Mouse (Mus musculus) heart, embryonic 12.5 days (tissue): ENCODE measurements around the gene Casz1. TPM values are rescaled to one million over a fixed set of nuclear protein-coding genes. Genes with fewer than 3 reads are reported as not detected.

Source experiments
- ATAC-seq: fragments of 200-750 bp; cut with Nextera tagmentation; 2 replicates; pipeline ENCODE4 v1.8.0; 2017; ENCODE audit warnings: moderate TSS enrichment, moderate library complexity; ENCODE audit not compliant: insufficient number of reproducible peaks, low FRiP score
- H3K27ac ChIP-seq: fragments of 300-500 bp; sonication (generic); 2 replicates; pipeline ENCODE4 v1.5.1; 2016; ENCODE audit warnings: mild to moderate bottlenecking, moderate library complexity; ENCODE audit not compliant: poor library complexity, severe bottlenecking
- H3K27me3 ChIP-seq: fragments of 300-500 bp; sonication (generic); replicated peaks from 2 replicates; pipeline ENCODE4 v1.6.1; 2016; ENCODE audit warnings: mild to moderate bottlenecking, moderate library complexity
- H3K36me3 ChIP-seq: fragments of 300-500 bp; sonication (generic); 2 replicates; pipeline ENCODE4 v1.6.1; 2016; ENCODE audit warnings: mild to moderate bottlenecking, moderate library complexity
- H3K4me1 ChIP-seq: fragments of 300-500 bp; sonication (generic); replicated peaks from 2 replicates; pipeline ENCODE4 v1.6.1; 2016; ENCODE audit warnings: mild to moderate bottlenecking
- H3K4me2 ChIP-seq: fragments of 300-500 bp; sonication (generic); 2 replicates; pipeline ENCODE4 v1.6.1; 2016; ENCODE audit warnings: mild to moderate bottlenecking, moderate library complexity
- H3K4me3 ChIP-seq: fragments of 300-500 bp; sonication (generic); 2 replicates; pipeline ENCODE4 v1.5.1; 2016; ENCODE audit warnings: mild to moderate bottlenecking
- H3K9ac ChIP-seq: fragments of 300-500 bp; sonication (generic); 2 replicates; pipeline ENCODE4 v1.6.1; 2016; ENCODE audit warnings: mild to moderate bottlenecking, moderate library complexity
- H3K9me3 ChIP-seq: fragments of 300-500 bp; sonication (generic); replicated peaks from 2 replicates; pipeline ENCODE4 v1.6.1; 2016; ENCODE audit warnings: mild to moderate bottlenecking, moderate library complexity
- WGBS: fragments of 180-500 bp; shearing (Covaris S2); methylation state at CpG from one replicate; pipeline ENCODE4 v1.1.7; 2016; 5-methylcytosine and 5-hydroxymethylcytosine counted together
- polyA plus RNA-seq: library from polyadenylated mRNA; unstranded; fragments of >200 nt; fragmentation: Nextera tagmentation; extraction: Ambion mirVana; gene quantifications from 2 replicates; pipeline ENCODE4 v1.2.1, GENCODE M21; 2016

Casz1 gene
- polyA plus RNA-seq, 1 experiment from 2014 or later, result 23.6 TPM

- Histone ChIP-seq H3K27me3 (no peaks in the 10 kb centered on the region), H3K36me3 (no peaks in the 10 kb centered on the region), H3K9me3 (no peaks in the 10 kb centered on the region), H3K4me2 (no peak overlapping the region), H3K4me1 (peaks cover 45% of the 10 kb centered on the region), H3K9ac (no peak overlapping the region), H3K27ac (no peak overlapping the region), H3K4me3 (no peak overlapping the region)
- no peak for ATAC-seq
- WGBS, result 31% methylated on average over 2 of the region's 2 CpGs
Observed at GRCm38 (mm10) chr4:148990038-148990437, 185.8 kb downstream of the Casz1 start.

- ATAC-seq, result no peak
- no peaks in the 10 kb centered on the region for H3K9me3 ChIP-seq
Observed at GRCm38 (mm10) chr4:148993948-148994347, 189.7 kb downstream of the Casz1 start.

GRCm38 (mm10) chr4:149000746-149001145 is 196.5 kb downstream of the Casz1 start:
- Histone ChIP-seq H3K9me3 (no peaks in the 10 kb centered on the region), H3K27me3 (no peaks in the 10 kb centered on the region), H3K4me3 (no peak overlapping the region), H3K27ac (no peak overlapping the region), H3K36me3 (peaks cover 12% of the 10 kb centered on the region; the same call in 1 of the 2 replicates), H3K9ac (no peak overlapping the region), H3K4me2 (no peak overlapping the region), H3K4me1 (no peaks in the 10 kb centered on the region)
- WGBS, result 90% methylated on average over 6 of the region's 6 CpGs
- no peak for ATAC-seq

More at GRCm38 (mm10) chr4:148993948-148994347, 189.7 kb downstream of the Casz1 start:
- no peak overlapping the region for H3K9ac ChIP-seq
- H3K36me3 ChIP-seq, result 0 out of 2 replicates have a peak, but pooled peaks cover 7% of the 10 kb centered on the region
- H3K27ac ChIP-seq, result no peak overlapping the region
- 83% methylated on average over 5 of the region's 5 CpGs for WGBS
- no peak overlapping the region for H3K4me2 ChIP-seq
- H3K27me3 ChIP-seq, result no peaks in the 10 kb centered on the region
- no peak overlapping the region for H3K4me3 ChIP-seq
- H3K4me1 ChIP-seq, result peaks cover 6% of the 10 kb centered on the region

DNA sequence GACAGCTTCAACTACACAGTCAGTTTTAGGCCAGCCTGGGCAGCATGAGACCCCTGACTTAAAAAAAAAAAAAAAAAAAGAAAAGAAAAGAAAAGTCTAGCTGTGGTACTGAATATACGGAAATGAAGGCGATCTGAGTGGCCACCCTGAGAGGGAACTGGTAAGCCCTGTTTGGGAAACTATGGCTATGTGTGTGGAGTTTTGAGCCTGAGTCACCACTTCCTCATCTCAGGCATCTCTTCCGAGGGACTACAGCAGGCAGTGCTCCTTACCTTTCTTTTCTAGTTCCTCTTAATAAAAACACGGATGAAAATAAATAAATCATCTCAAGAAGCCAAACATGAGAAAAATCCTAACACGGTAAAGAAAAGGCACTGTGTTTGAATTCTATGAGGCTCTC is 197.3 kb downstream of the Casz1 start:
- Histone ChIP-seq H3K27me3 (no peaks in the 10 kb centered on the region), H3K9me3 (no peaks in the 10 kb centered on the region), H3K36me3 (peaks cover 12% of the 10 kb centered on the region; the same call in 1 of the 2 replicates), H3K9ac (no peak overlapping the region), H3K27ac (no peak overlapping the region), H3K4me3 (no peak overlapping the region), H3K4me1 (no peaks in the 10 kb centered on the region), H3K4me2 (no peak overlapping the region)
- 89% methylated on average over 5 of the region's 5 CpGs for WGBS
- ATAC-seq, result no peak

GRCm38 (mm10) chr4:149002441-149003093 is 198.3 kb downstream of the Casz1 start:
- H3K27me3 ChIP-seq, result no peaks in the 10 kb centered on the region
- no peak overlapping the region for H3K9ac ChIP-seq
- H3K9me3 ChIP-seq, result no peaks in the 10 kb centered on the region
- no peak overlapping the region for H3K27ac ChIP-seq
- H3K4me3 ChIP-seq, result no peak overlapping the region
- H3K36me3 ChIP-seq, result peaks cover 12% of the 10 kb centered on the region; the same call in 1 of the 2 replicates
- H3K4me1 ChIP-seq, result peaks cover under 1% of the 10 kb centered on the region; the same call in 1 of the 2 replicates
- ATAC-seq, result no peak
- H3K4me2 ChIP-seq, result no peak overlapping the region
- WGBS, result 92% methylated on average over 11 of the region's 11 CpGs

Other genes with a start within 250 kb of the Casz1 start
- 71.3 TPM in 2 replicates for gene Exosc10, start 246.0 kb upstream of the Casz1 start, polyA plus RNA-seq
- 129 and 135 TPM in 2 replicates for gene Srm, start 212.9 kb upstream of the Casz1 start, polyA plus RNA-seq
- gene Masp2, start 201.9 kb upstream of the Casz1 start, polyA plus RNA-seq, result 0.14 and 0.36 TPM in 2 replicates
- gene Tardbp, start 177.4 kb upstream of the Casz1 start, polyA plus RNA-seq, result 200 and 211 TPM in 2 replicates
- 0.11 and 0.18 TPM in 2 replicates for gene Gm572, start 161.1 kb upstream of the Casz1 start, polyA plus RNA-seq